Mouse (Mus musculus) erythroblast, embryonic 14.5 days (primary cell): ENCODE measurements around the gene Tead1.

Source experiments
- GATA1 ChIP-seq: IDR thresholded peaks from 2 replicates; pipeline ENCODE4 v1.6.1; 2012; ENCODE audit warnings: low read length, inconsistent platforms, mixed read lengths
- TAL1 ChIP-seq: IDR thresholded peaks from 3 replicates; pipeline ENCODE4 v1.6.1; 2012; ENCODE audit warnings: low read length, inconsistent platforms, mixed read lengths

- TF ChIP-seq TAL1 (no peak), GATA1 (no peak)
Observed at GRCm38 (mm10) chr7:112784278-112784677, 105.2 kb downstream of the Tead1 start.
